Mouse (Mus musculus) myocyte (in vitro differentiated cells): ENCODE measurements around the gene Rd3l. TPM values are rescaled to one million over a fixed set of nuclear protein-coding genes. Genes with fewer than 3 reads are reported as not detected.

Experiments
- H3K27me3 ChIP-seq: one replicate; pipeline ENCODE4 v1.6.1; 2011; ENCODE audit not compliant: control insufficient read depth, insufficient read depth, insufficient read length
- H3K36me3 ChIP-seq: one replicate; pipeline ENCODE4 v1.6.1; 2011; ENCODE audit not compliant: control insufficient read depth, insufficient read depth
- H3K4me2 ChIP-seq: one replicate; pipeline ENCODE4 v1.6.1; 2011; ENCODE audit warnings: low read depth, control low read depth
- H3K4me3 ChIP-seq: one replicate; pipeline ENCODE4 v1.5.1; 2011; ENCODE audit warnings: mild to moderate bottlenecking, control low read depth, moderate library complexity
- H3K79me2 ChIP-seq: one replicate; pipeline ENCODE4 v1.6.1; 2011; ENCODE audit not compliant: control insufficient read depth, insufficient read depth
- H3ac ChIP-seq: one replicate; pipeline ENCODE4 v1.6.1; 2011; ENCODE audit not compliant: control insufficient read depth, insufficient read length
- CEBPB ChIP-seq: IDR thresholded peaks from 2 replicates; pipeline ENCODE4 v1.6.1; 2011; ENCODE audit warnings: mild to moderate bottlenecking, moderate library complexity; ENCODE audit not compliant: poor library complexity, insufficient read depth, severe bottlenecking
- E2F4 ChIP-seq: IDR thresholded peaks from one replicate; pipeline ENCODE4 v1.6.1; 2011; ENCODE audit warnings: mild to moderate bottlenecking, control low read depth, moderate library complexity; ENCODE audit not compliant: insufficient read depth
- MAX ChIP-seq: IDR thresholded peaks from one replicate; pipeline ENCODE4 v1.6.1; 2011; ENCODE audit warnings: low read depth, mild to moderate bottlenecking, control low read depth
- MYOD1 ChIP-seq, 3 experiments: IDR thresholded peaks; one replicate each; pipeline ENCODE4 v1.6.1; 2011; ENCODE audit warnings: control low read depth in 2 of 3, low read depth in 2 of 3, mild to moderate bottlenecking in 2 of 3, moderate library complexity in 1 of 3; ENCODE audit not compliant: insufficient read length in 2 of 3, control insufficient read depth in 1 of 3
- MYOG ChIP-seq, 3 experiments: IDR thresholded peaks; one replicate each; pipeline ENCODE4 v1.6.1; 2011; ENCODE audit warnings: control low read depth in 2 of 3, low read depth in 2 of 3, mild to moderate bottlenecking in 2 of 3; ENCODE audit not compliant: insufficient read length in 2 of 3, control insufficient read depth in 1 of 3, insufficient read depth in 1 of 3
- POLR2A ChIP-seq: IDR thresholded peaks from one replicate; pipeline ENCODE4 v1.6.1; 2011; ENCODE audit warnings: low read depth, mild to moderate bottlenecking, control low read depth, moderate library complexity; ENCODE audit not compliant: insufficient read length
- POLR2AphosphoS2 ChIP-seq: IDR thresholded peaks from one replicate; pipeline ENCODE4 v1.6.1; 2011; ENCODE audit warnings: low read depth, control low read depth; ENCODE audit not compliant: insufficient read length
- REST ChIP-seq: IDR thresholded peaks from one replicate; pipeline ENCODE4 v1.6.1; 2011; ENCODE audit warnings: mild to moderate bottlenecking, control low read depth, moderate library complexity; ENCODE audit not compliant: insufficient read depth, insufficient read length
- SRF ChIP-seq: IDR thresholded peaks from one replicate; pipeline ENCODE4 v1.6.1; 2011; ENCODE audit warnings: low read depth; ENCODE audit not compliant: control insufficient read depth, insufficient read length
- TCF12 ChIP-seq: IDR thresholded peaks from one replicate; pipeline ENCODE4 v1.6.1; 2011; ENCODE audit warnings: mild to moderate bottlenecking, control low read depth; ENCODE audit not compliant: poor library complexity, insufficient read depth, severe bottlenecking
- TCF3 ChIP-seq: IDR thresholded peaks from one replicate; pipeline ENCODE4 v1.6.1; 2011; ENCODE audit warnings: low read depth, control low read depth; ENCODE audit not compliant: insufficient read length
- USF1 ChIP-seq: IDR thresholded peaks from one replicate; pipeline ENCODE4 v1.6.1; 2011; ENCODE audit warnings: low read depth, mild to moderate bottlenecking, control low read depth, moderate library complexity
- polyA plus RNA-seq: library from polyadenylated mRNA; unstranded; fragments of >200 nt; fragmentation: generic; extraction: Trizol; gene quantifications from one replicate; pipeline ENCODE4 v1.2.1, GENCODE M21; 2012; ENCODE audit warnings: missing spikeins

Rd3l gene
- polyA plus RNA-seq, 1 experiment, result not detected

DNA sequence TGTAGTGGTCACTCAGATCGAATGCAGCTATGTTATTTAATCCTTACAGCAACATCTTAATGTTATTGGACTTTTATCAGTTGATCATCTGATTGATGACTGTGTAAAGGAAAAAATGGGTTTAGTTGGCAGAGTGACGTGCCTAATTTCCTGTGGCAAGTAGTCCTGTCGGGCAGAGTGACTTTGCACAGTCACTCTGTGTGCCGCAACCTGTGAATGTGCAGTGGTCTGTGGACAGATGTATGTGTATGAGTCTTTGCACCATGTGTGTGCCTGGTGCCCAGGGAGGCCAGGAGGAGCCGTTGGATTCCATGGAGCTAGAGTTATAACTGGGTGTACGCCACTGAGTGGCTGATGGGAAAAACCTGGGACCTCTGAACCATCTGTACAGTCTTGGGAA lies 6.5 kb downstream of the Rd3l start:
- H3K4me3 ChIP-seq, result no peak overlapping the region
- TF ChIP-seq E2F4 (no peak), POLR2AphosphoS2 (no peak), TCF3 (no peak), TCF12 (no peak), CEBPB (no peak)

DNA sequence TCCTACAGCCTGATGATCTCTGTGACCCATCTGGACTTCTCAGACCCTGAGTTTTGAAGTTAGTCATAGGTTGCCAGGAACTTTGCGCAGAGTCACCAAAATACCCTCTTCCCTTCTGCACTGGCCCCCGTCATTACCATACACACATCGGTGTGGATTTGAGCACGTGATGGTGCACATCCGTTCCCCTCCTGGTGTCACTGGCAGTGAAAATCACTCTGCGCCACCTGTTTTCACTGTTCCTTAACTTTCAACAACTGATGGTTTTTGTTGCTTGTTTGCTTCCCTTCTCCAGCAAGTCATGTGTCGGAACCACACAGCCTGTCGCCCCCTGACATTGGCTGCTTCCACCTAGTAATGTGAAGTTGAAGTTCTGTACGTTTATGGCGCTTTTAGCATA lies 8.6 kb downstream of the Rd3l start:
- H3K4me2 ChIP-seq, result no peak overlapping the region
- TF ChIP-seq USF1 (no peak), POLR2A (no peak), REST (no peak), TCF12 (no peak), TCF3 (no peak), MYOG (IDR thresholded peaks at IDR 0.05; ENCODE audit: control insufficient read depth in 1 of 3, insufficient read depth in 1 of 3, insufficient read length in 2 of 3, low read depth in 2 of 3) (no peak), CEBPB (no peak), E2F4 (no peak), POLR2AphosphoS2 (no peak), SRF (no peak), MYOD1 (IDR thresholded peaks at IDR 0.05; ENCODE audit: control insufficient read depth in 1 of 3, insufficient read length in 2 of 3, low read depth in 2 of 3) (no peak), MAX (no peak)
- H3K27me3 ChIP-seq, result no peaks in the 10 kb centered on the region
- H3K79me2 ChIP-seq, result no peaks in the 10 kb centered on the region
- H3K4me3 ChIP-seq, result no peak overlapping the region
- H3K36me3 ChIP-seq, result no peaks in the 10 kb centered on the region
- no peak overlapping the region for H3ac ChIP-seq

More for the DNA sequence above, 6.5 kb downstream of the Rd3l start:
- Histone ChIP-seq H3K4me2 (no peak overlapping the region), H3K36me3 (no peaks in the 10 kb centered on the region), H3K79me2 (no peaks in the 10 kb centered on the region), H3ac (no peak overlapping the region), H3K27me3 (no peaks in the 10 kb centered on the region)

DNA sequence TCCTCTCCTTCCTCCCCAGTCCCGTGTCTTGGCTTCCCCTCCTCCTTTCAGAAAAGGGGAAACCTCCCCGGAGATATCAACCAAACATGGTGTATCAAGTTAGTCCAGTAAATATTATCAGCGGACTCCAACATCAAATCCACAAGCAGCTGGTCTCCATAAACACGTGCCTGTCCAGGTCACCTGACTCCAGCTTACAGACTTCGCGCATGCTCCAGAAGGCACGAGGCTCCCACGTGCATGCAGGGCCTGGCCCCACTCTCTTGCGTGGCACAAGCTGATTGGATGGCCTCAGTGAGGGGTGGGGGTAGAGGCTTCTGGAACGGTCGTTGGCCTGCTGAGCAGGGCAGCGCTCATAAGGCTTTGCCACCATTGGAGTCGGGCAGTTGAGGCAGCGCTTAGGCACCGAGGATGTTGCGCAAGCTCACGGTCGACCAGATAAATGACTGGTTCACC lies 9.9 kb downstream of the Rd3l start, which contains the start of gene Tdrd9:
Gene Tdrd9, plus strand, starts transcription at position 329 of the 456 bp plus-strand sequence.
- Histone ChIP-seq H3ac (no peak within 1 kb of the TSS), H3K79me2 (peaks cover 2% of the 10 kb centered on the region), H3K27me3 (no peaks in the 10 kb centered on the region), H3K4me2 (no peak within 1 kb of the TSS), H3K36me3 (no peaks in the 10 kb centered on the region), H3K4me3 (no peak within 1 kb of the TSS)
- TF ChIP-seq CEBPB (no peak), MAX (no peak), USF1 (no peak), MYOD1 (IDR thresholded peaks at IDR 0.05; ENCODE audit: control insufficient read depth in 1 of 3, insufficient read length in 2 of 3, low read depth in 2 of 3) (no peak), TCF12 (no peak), REST (no peak), POLR2A (no peak)

DNA sequence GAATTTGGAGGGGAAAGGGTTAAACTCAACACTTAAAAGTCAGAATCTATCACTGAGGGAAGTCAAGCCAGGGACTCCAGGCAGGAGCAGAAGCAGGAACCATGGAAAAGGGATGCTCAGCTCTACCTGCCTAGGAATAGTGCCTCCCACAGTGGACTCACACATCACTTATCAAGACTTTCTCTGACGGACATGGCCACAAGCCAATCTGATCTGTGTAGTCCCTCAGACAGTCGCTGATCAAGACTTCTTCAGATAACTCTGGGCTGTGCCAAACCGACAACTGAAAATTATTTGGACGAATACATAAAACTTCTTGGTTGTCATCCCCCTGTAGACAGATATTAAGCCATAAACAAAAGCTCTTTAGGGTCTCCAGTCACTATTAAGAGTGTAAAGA lies 11.0 kb downstream of the Rd3l start:
- Histone ChIP-seq H3K36me3 (no peaks in the 10 kb centered on the region), H3ac (no peak overlapping the region), H3K79me2 (peaks cover 14% of the 10 kb centered on the region), H3K27me3 (no peaks in the 10 kb centered on the region), H3K4me3 (no peak overlapping the region), H3K4me2 (no peak overlapping the region)
- no peak for TF ChIP-seq TCF3
- TF ChIP-seq E2F4, result no peak
- TF ChIP-seq MYOD1 (IDR thresholded peaks at IDR 0.05; ENCODE audit: control insufficient read depth in 1 of 3, insufficient read length in 2 of 3, low read depth in 2 of 3), result no peak
- TF ChIP-seq SRF, result no peak
- TF ChIP-seq MYOG (IDR thresholded peaks at IDR 0.05; ENCODE audit: control insufficient read depth in 1 of 3, insufficient read depth in 1 of 3, insufficient read length in 2 of 3, low read depth in 2 of 3), result no peak
- no peak for TF ChIP-seq CEBPB
- no peak for TF ChIP-seq POLR2A
- TF ChIP-seq USF1, result no peak
- TF ChIP-seq MAX, result no peak
- TF ChIP-seq TCF12, result no peak
- TF ChIP-seq POLR2AphosphoS2, result no peak
- TF ChIP-seq REST, result no peak

DNA sequence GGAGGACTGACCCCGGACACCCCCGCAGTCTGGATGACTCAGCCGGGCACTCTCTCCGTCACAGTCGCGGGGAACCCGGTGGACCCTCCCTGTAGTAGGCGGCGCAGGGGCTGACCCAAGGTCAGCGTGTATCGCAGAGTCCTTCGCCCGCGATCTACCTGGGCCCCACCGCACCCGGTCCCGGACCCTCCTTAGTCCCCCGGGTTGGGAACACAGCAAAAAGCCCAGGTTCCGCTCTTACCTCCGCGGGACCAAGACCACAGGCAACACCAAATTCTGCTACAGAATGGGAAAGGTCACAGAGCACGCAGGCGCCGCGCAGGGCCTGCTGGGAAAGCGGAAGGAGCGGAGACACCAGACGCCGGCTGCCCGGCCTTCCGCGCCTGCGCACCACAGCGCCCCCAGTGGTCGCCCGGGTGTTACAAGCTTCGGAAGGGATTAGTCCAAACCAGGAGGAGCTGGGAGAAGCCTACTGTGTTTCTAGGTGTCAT lies 14.4 kb downstream of the Rd3l start, which contains the start of gene Atp5mpl:
Gene Atp5mpl, minus strand, starts transcription at position 295 of the 491 bp plus-strand sequence.
- H3K79me2 ChIP-seq, result peaks cover 29% of the 10 kb centered on the region
- TF ChIP-seq POLR2A, result peak; percentile 56
- TF ChIP-seq MYOD1 (IDR thresholded peaks at IDR 0.05; ENCODE audit: control insufficient read depth in 1 of 3, insufficient read length in 2 of 3, low read depth in 2 of 3), result peak in 1 of 3 experiments; percentile 9
- TF ChIP-seq POLR2AphosphoS2, result peak; percentile 66
- no peak for TF ChIP-seq MAX
- H3K4me3 ChIP-seq, result peak within 1 kb of the TSS; percentile 75
- peak within 1 kb of the TSS; percentile 33 for H3ac ChIP-seq
- H3K36me3 ChIP-seq, result peaks cover 5% of the 10 kb centered on the region
- no peaks in the 10 kb centered on the region for H3K27me3 ChIP-seq
- peak within 1 kb of the TSS; percentile 99 for H3K4me2 ChIP-seq
